Mouse (Mus musculus): ENCODE results near the gene Npc1l1. TPM values are rescaled to one million over a fixed set of nuclear protein-coding genes. Genes with fewer than 3 reads are reported as not detected.
"Not testable (repeated sequence)": the region's sequence is repeated elsewhere in the genome, so short reads cannot be mapped to it uniquely, and the experiment has no call there.

Gene Npc1l1
- total and polyA plus RNA-seq, 3 experiments, result 0.16 TPM; not detected in 2

DNA sequence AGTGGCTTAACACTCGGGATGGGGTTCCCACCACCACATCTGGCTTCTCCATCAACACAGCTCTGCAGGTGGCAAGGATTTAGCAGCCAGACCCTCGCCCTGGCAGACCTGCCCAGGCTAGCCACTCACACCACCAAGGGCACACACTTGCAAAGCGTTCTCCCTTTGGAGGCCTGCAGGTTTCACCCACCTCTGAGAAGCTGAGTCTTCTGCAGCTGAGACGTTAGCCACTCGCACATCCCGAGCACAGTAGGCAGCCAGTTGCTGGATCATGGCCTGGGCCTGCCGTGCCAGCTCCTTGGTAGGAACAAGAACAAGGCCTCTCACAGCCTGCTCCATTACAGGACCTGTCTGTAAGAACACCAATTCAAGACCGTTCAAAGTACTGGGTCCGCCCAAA is 36.7 kb upstream of the Npc1l1 start:
- Histone ChIP-seq H3K4me1 (ENCODE audit: insufficient read depth, low read depth, low read length) (peaks cover 59% of the 10 kb centered on the region), H3K27me3 (ENCODE audit: insufficient read depth, low read length) (no peaks in the 10 kb centered on the region), H3K36me3 (replicated peaks) (peaks cover 77% of the 10 kb centered on the region), H3K4me3 (ENCODE audit: low read depth, low read length) (peak overlapping the region; percentile 99), H3K9me3 (replicated peaks) (no peaks in the 10 kb centered on the region)
- TF ChIP-seq CTCF (IDR thresholded peaks at IDR 0.05; ENCODE audit: low read depth, low read length) (no peak), TAL1 (conservative IDR thresholded peaks at IDR 0.05; ENCODE audit: low read depth, low read length) (no peak), POLR2AphosphoS5 (IDR thresholded peaks at IDR 0.05; ENCODE audit: insufficient replicate concordance, low read depth, low read length) (no peak), GATA2 (IDR thresholded peaks at IDR 0.05; ENCODE audit: borderline replicate concordance, low read depth, low read length) (no peak), GATA1 (IDR thresholded peaks at IDR 0.05; ENCODE audit: borderline replicate concordance, low read length) (no peak)
- ATAC-seq (ENCODE audit: extremely low read depth, insufficient number of reproducible peaks, low FRiP score, poor library complexity, severe bottlenecking), result no peak
- no peak for DNase-seq (ENCODE audit: low spot score)

DNA sequence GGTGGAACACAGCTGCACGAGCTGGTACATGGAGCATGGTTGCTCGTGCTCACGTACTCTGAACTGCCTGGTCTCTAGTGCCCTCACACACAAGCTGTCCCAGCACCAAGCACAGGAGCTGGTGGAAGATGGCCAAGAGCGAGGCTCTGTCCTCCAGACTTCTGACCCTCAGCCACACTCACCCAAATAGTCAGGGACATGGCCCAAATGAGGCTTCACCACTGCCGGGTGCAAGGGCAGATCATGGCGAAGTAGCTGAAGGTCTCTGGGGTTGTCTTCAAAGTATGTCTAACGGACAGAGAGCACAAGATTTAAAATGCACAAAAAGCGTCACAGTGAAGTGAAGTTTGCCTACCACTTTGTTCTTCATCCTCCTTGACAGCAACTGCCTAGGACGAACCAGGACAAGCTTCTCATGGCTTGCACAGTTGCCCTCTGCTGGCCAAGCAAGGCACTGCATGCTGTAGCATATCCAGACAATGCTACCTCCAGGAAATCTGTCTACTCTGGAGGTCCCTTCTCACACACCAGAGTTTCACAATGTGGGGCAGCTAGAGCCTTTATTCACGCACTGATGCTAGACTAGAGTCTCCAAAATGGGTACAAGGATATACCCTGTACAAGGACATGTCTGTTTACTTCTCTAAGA is 31.6 kb upstream of the Npc1l1 start:
- peaks cover 98% of the 10 kb centered on the region for H3K36me3 ChIP-seq (replicated peaks)
- no peaks in the 10 kb centered on the region for H3K27me3 ChIP-seq (ENCODE audit: insufficient read depth, low read length)
- no peak for DNase-seq (ENCODE audit: low spot score)
- peaks cover 76% of the 10 kb centered on the region for H3K4me1 ChIP-seq (ENCODE audit: insufficient read depth, low read depth, low read length)
- no peaks in the 10 kb centered on the region for H3K9me3 ChIP-seq (replicated peaks)
- no peak for ATAC-seq (ENCODE audit: extremely low read depth, insufficient number of reproducible peaks, low FRiP score, poor library complexity, severe bottlenecking)
- no peak overlapping the region for H3K4me3 ChIP-seq (ENCODE audit: low read depth, low read length)
- TF ChIP-seq POLR2AphosphoS5 (IDR thresholded peaks at IDR 0.05; ENCODE audit: insufficient replicate concordance, low read depth, low read length), result no peak
- no peak for TF ChIP-seq GATA1 (IDR thresholded peaks at IDR 0.05; ENCODE audit: borderline replicate concordance, low read length)
- TF ChIP-seq CTCF (IDR thresholded peaks at IDR 0.05; ENCODE audit: low read depth, low read length), result peak; percentile 100
- no peak for TF ChIP-seq TAL1 (conservative IDR thresholded peaks at IDR 0.05; ENCODE audit: low read depth, low read length)
- TF ChIP-seq GATA2 (IDR thresholded peaks at IDR 0.05; ENCODE audit: borderline replicate concordance, low read depth, low read length), result no peak

- Histone ChIP-seq H3K4me3 (ENCODE audit: low read depth, low read length) (no peak overlapping the region), H3K27me3 (ENCODE audit: insufficient read depth, low read length) (no peaks in the 10 kb centered on the region), H3K9me3 (replicated peaks) (no peaks in the 10 kb centered on the region), H3K36me3 (replicated peaks) (peaks cover 81% of the 10 kb centered on the region), H3K4me1 (ENCODE audit: insufficient read depth, low read depth, low read length) (peaks cover 59% of the 10 kb centered on the region)
- ATAC-seq (ENCODE audit: extremely low read depth, insufficient number of reproducible peaks, low FRiP score, poor library complexity, severe bottlenecking), result no peak
- DNase-seq (ENCODE audit: low spot score), result no peak
- no peak for TF ChIP-seq CTCF (IDR thresholded peaks at IDR 0.05; ENCODE audit: low read depth, low read length)
- no peak for TF ChIP-seq GATA1 (IDR thresholded peaks at IDR 0.05; ENCODE audit: borderline replicate concordance, low read length)
- TF ChIP-seq TAL1 (conservative IDR thresholded peaks at IDR 0.05; ENCODE audit: low read depth, low read length), result no peak
- no peak for TF ChIP-seq POLR2AphosphoS5 (IDR thresholded peaks at IDR 0.05; ENCODE audit: insufficient replicate concordance, low read depth, low read length)
- no peak for TF ChIP-seq GATA2 (IDR thresholded peaks at IDR 0.05; ENCODE audit: borderline replicate concordance, low read depth, low read length)
These were observed 29.5 kb upstream of the Npc1l1 start for GRCm38 (mm10) chr11:6259413-6259812.

GRCm38 (mm10) chr11:6256490-6257072 is 26.6 kb upstream of the Npc1l1 start:
- DNase-seq (ENCODE audit: low spot score), result no peak
- peaks cover 41% of the 10 kb centered on the region for H3K4me1 ChIP-seq (ENCODE audit: insufficient read depth, low read depth, low read length)
- H3K36me3 ChIP-seq (replicated peaks), result peaks cover 53% of the 10 kb centered on the region
- no peaks in the 10 kb centered on the region for H3K9me3 ChIP-seq (replicated peaks)
- H3K27me3 ChIP-seq (ENCODE audit: insufficient read depth, low read length), result peaks cover 14% of the 10 kb centered on the region
- H3K4me3 ChIP-seq (ENCODE audit: low read depth, low read length), result no peak overlapping the region
- ATAC-seq (ENCODE audit: extremely low read depth, insufficient number of reproducible peaks, low FRiP score, poor library complexity, severe bottlenecking), result no peak
- TF ChIP-seq GATA2 (IDR thresholded peaks at IDR 0.05; ENCODE audit: borderline replicate concordance, low read depth, low read length) (no peak), POLR2AphosphoS5 (IDR thresholded peaks at IDR 0.05; ENCODE audit: insufficient replicate concordance, low read depth, low read length) (peak; percentile 82; the same call in 1 of the 2 replicates)

DNA sequence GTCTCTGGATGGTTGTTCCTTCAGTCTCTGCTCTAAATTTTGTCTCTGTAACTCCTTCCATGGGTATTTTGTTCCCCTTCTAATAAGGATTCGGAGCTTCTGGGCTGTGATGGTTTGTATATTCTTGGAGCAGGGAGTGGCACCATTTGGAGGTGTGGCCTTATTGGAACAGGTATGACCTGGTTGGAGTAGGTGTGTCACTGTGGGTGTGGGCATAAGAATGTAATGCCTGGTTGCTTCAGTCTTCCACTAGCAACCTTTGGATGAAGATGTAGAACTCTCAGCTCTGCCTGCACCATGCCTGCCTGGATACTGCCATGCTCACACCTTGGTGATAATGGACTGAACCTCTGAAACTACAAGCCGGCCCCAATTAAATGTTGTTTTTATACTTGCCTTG is 24.7 kb upstream of the Npc1l1 start:
- H3K4me3 ChIP-seq (ENCODE audit: low read depth, low read length); H3K9me3 ChIP-seq (replicated peaks); ATAC-seq (ENCODE audit: extremely low read depth, insufficient number of reproducible peaks, low FRiP score, poor library complexity, severe bottlenecking); DNase-seq (ENCODE audit: low spot score): not testable (repeated sequence)
- Histone ChIP-seq H3K4me1 (ENCODE audit: insufficient read depth, low read depth, low read length) (peaks cover 27% of the 10 kb centered on the region), H3K27me3 (ENCODE audit: insufficient read depth, low read length) (peaks cover 19% of the 10 kb centered on the region), H3K36me3 (replicated peaks) (peaks cover 34% of the 10 kb centered on the region)

DNA sequence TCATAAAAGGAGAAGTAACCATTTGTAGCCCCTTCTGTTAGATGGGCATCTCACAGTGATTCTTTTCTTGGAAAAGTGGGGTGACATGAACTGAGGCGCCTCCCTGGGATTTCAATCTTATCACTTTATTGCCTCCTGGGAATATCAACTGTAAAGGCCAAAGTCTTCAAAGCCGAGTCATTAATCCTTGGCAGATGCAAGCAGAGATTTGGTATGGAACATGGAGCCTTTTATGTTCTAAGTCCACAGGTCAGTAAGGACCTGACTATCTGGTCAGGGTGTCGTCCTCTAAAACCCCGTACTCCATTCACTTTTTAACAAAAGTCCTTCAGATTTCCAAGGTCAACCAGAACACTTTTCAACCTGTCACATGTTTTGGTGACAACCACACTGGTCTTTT is 22.9 kb upstream of the Npc1l1 start:
- Histone ChIP-seq H3K4me1 (ENCODE audit: insufficient read depth, low read depth, low read length) (peaks cover 11% of the 10 kb centered on the region), H3K27me3 (ENCODE audit: insufficient read depth, low read length) (peaks cover 23% of the 10 kb centered on the region), H3K9me3 (replicated peaks) (no peaks in the 10 kb centered on the region), H3K36me3 (replicated peaks) (peaks cover 16% of the 10 kb centered on the region), H3K4me3 (ENCODE audit: low read depth, low read length) (no peak overlapping the region)
- TF ChIP-seq CTCF (IDR thresholded peaks at IDR 0.05; ENCODE audit: low read depth, low read length), result no peak
- no peak for TF ChIP-seq POLR2AphosphoS5 (IDR thresholded peaks at IDR 0.05; ENCODE audit: insufficient replicate concordance, low read depth, low read length)
- TF ChIP-seq GATA1 (IDR thresholded peaks at IDR 0.05; ENCODE audit: borderline replicate concordance, low read length), result no peak
- no peak for TF ChIP-seq GATA2 (IDR thresholded peaks at IDR 0.05; ENCODE audit: borderline replicate concordance, low read depth, low read length)
- no peak for TF ChIP-seq TAL1 (conservative IDR thresholded peaks at IDR 0.05; ENCODE audit: low read depth, low read length)
- no peak for ATAC-seq (ENCODE audit: extremely low read depth, insufficient number of reproducible peaks, low FRiP score, poor library complexity, severe bottlenecking)
- no peak for DNase-seq (ENCODE audit: low spot score)

Measured in G1E (cell line).